Mouse (Mus musculus) stomach, postnatal 0 days (tissue): ENCODE measurements around the gene Magee1. TPM values are rescaled to one million over a fixed set of nuclear protein-coding genes. Genes with fewer than 3 reads are reported as not detected.
"Not testable (repeated sequence)": the region's sequence is repeated elsewhere in the genome, so short reads cannot be mapped to it uniquely, and the experiment has no call there.

Source experiments
- ATAC-seq: fragments of 200-750 bp; cut with Nextera tagmentation; 2 replicates; pipeline ENCODE4 v1.8.0; 2017; ENCODE audit not compliant: low FRiP score, low TSS enrichment
- DNase-seq: peaks from one replicate; pipeline ENCODE4 v3.0.0-alpha.2; 2016; ENCODE audit warnings: low spot score
- H3K27ac ChIP-seq: fragments of 300-500 bp; sonication (generic); replicated peaks from 2 replicates; pipeline ENCODE4 v1.5.1; 2014; ENCODE audit warnings: mild to moderate bottlenecking, control low read depth
- H3K27me3 ChIP-seq: fragments of 300-500 bp; sonication (generic); 2 replicates; pipeline ENCODE4 v1.6.1; 2014; ENCODE audit warnings: low read length; ENCODE audit not compliant: control insufficient read depth, insufficient read depth
- H3K36me3 ChIP-seq: fragments of 300-500 bp; sonication (generic); 2 replicates; pipeline ENCODE4 v1.6.1; 2014; ENCODE audit warnings: low read length, mixed read lengths; ENCODE audit not compliant: control insufficient read depth, insufficient read depth
- H3K4me1 ChIP-seq: fragments of 300-500 bp; sonication (generic); replicated peaks from 2 replicates; pipeline ENCODE4 v1.6.1; 2014; ENCODE audit warnings: antibody characterized with exemption; ENCODE audit not compliant: control insufficient read depth, insufficient read depth
- H3K4me2 ChIP-seq: fragments of 300-500 bp; sonication (generic); replicated peaks from 2 replicates; pipeline ENCODE4 v1.6.1; 2014; ENCODE audit warnings: low read depth, mild to moderate bottlenecking, control low read depth, moderate library complexity
- H3K4me3 ChIP-seq: fragments of 300-500 bp; sonication (generic); 2 replicates; pipeline ENCODE4 v1.5.1; 2014; ENCODE audit warnings: low read depth, low read length, control low read depth
- H3K9ac ChIP-seq: fragments of 300-500 bp; sonication (generic); 2 replicates; pipeline ENCODE4 v1.6.1; 2014; ENCODE audit warnings: mild to moderate bottlenecking, low read length, control low read depth, mixed read lengths
- H3K9me3 ChIP-seq: fragments of 300-500 bp; sonication (generic); 2 replicates; pipeline ENCODE4 v1.6.1; 2016; ENCODE audit warnings: low read length; ENCODE audit not compliant: control insufficient read depth
- CTCF ChIP-seq: IDR thresholded peaks from 2 replicates; pipeline ENCODE4 v1.5.1; 2016; ENCODE audit warnings: antibody characterized with exemption, low read depth, mild to moderate bottlenecking, moderate library complexity
- EP300 ChIP-seq: optimal IDR thresholded peaks from 2 replicates; pipeline ENCODE3; 2016; ENCODE audit warnings: antibody characterized with exemption
- WGBS: fragments of 180-500 bp; shearing (Covaris S2); extraction: QIAGEN DNeasy Blood & Tissue Kit; methylation state at CpG from one replicate; pipeline ENCODE4 v1.1.7; 2014; 5-methylcytosine and 5-hydroxymethylcytosine counted together
- polyA plus RNA-seq: library from polyadenylated mRNA; unstranded; fragments of >200 nt; fragmentation: Nextera tagmentation; extraction: Ambion mirVana; gene quantifications from 2 replicates; pipeline ENCODE4 v1.2.1, GENCODE M21; 2015

Magee1 gene
- polyA plus RNA-seq, 1 experiment from 2014 or later = 10.3 TPM

- TF ChIP-seq EP300 (no peak), CTCF (no peak)
- Histone ChIP-seq H3K9me3 (no peaks in the 10 kb centered on the region), H3K27ac (no peak overlapping the region), H3K27me3 (no peaks in the 10 kb centered on the region), H3K4me2 (no peak overlapping the region), H3K36me3 (no peaks in the 10 kb centered on the region), H3K9ac (no peak overlapping the region), H3K4me3 (no peak overlapping the region), H3K4me1 (no peaks in the 10 kb centered on the region)
- no peak for DNase-seq
- no peak for ATAC-seq
- 71% methylated on average over 2 of the region's 2 CpGs for WGBS
These were observed 5.2 kb upstream of the Magee1 start for GRCm38 (mm10) chrX:105114994-105115393.

GRCm38 (mm10) chrX:105121227-105121865 lies 1.2 kb downstream of the Magee1 start:
- no peaks in the 10 kb centered on the region for H3K36me3 ChIP-seq
- peak overlapping the region; percentile 53 for H3K4me3 ChIP-seq
- ATAC-seq = peak; percentile 69

GRCm38 (mm10) chrX:105124903-105125302 lies 4.7 kb downstream of the Magee1 start:
- TF ChIP-seq CTCF (peak; percentile 56), EP300 (no peak)
- DNase-seq (no peak), ATAC-seq (no peak)
- H3K4me3 ChIP-seq = no peak overlapping the region
- H3K27ac ChIP-seq = no peak overlapping the region
- H3K4me2 ChIP-seq = no peak overlapping the region
- H3K9ac ChIP-seq = no peak overlapping the region
- 17% methylated on average over 2 of the region's 3 CpGs for WGBS
- no peaks in the 10 kb centered on the region for H3K36me3 ChIP-seq
- no peaks in the 10 kb centered on the region for H3K27me3 ChIP-seq
- H3K4me1 ChIP-seq = no peaks in the 10 kb centered on the region
- no peaks in the 10 kb centered on the region for H3K9me3 ChIP-seq

More at GRCm38 (mm10) chrX:105121227-105121865, 1.2 kb downstream of the Magee1 start:
- peak; percentile 62 for DNase-seq
- Histone ChIP-seq H3K27me3 (no peaks in the 10 kb centered on the region), H3K4me2 (peak overlapping the region; percentile 68), H3K27ac (no peak overlapping the region), H3K4me1 (no peaks in the 10 kb centered on the region), H3K9me3 (no peaks in the 10 kb centered on the region), H3K9ac (peak overlapping the region; percentile 53)
- 13% methylated on average over 37 of the region's 38 CpGs for WGBS
- TF ChIP-seq EP300 (no peak), CTCF (peak; percentile 65)

GRCm38 (mm10) chrX:105151872-105152461 lies 31.8 kb downstream of the Magee1 start:
- Histone ChIP-seq H3K4me3 (no peak overlapping the region), H3K9me3 (no peaks in the 10 kb centered on the region), H3K27me3 (no peaks in the 10 kb centered on the region), H3K4me2 (no peak overlapping the region), H3K4me1 (no peaks in the 10 kb centered on the region), H3K27ac (no peak overlapping the region), H3K36me3 (no peaks in the 10 kb centered on the region), H3K9ac (no peak overlapping the region)
- no peak for ATAC-seq
- DNase-seq = no peak
- TF ChIP-seq CTCF (no peak), EP300 (no peak)
- 45% methylated on average over 13 of the region's 26 CpGs for WGBS

- not testable (repeated sequence) for H3K9me3 ChIP-seq, H3K4me2 ChIP-seq, DNase-seq, H3K36me3 ChIP-seq, H3K9ac ChIP-seq, H3K27ac ChIP-seq, H3K4me3 ChIP-seq, H3K27me3 ChIP-seq, ATAC-seq, H3K4me1 ChIP-seq
- WGBS = 80% methylated on average over 6 of the region's 6 CpGs
These were observed 44.8 kb downstream of the Magee1 start for GRCm38 (mm10) chrX:105165007-105165406.

GRCm38 (mm10) chrX:105167217-105167616 lies 47.0 kb downstream of the Magee1 start:
- Histone ChIP-seq H3K9me3 (no peaks in the 10 kb centered on the region), H3K27me3 (no peaks in the 10 kb centered on the region), H3K9ac (no peak overlapping the region), H3K36me3 (no peaks in the 10 kb centered on the region), H3K27ac (no peak overlapping the region), H3K4me3 (no peak overlapping the region), H3K4me1 (no peaks in the 10 kb centered on the region), H3K4me2 (no peak overlapping the region)
- ATAC-seq (no peak), DNase-seq (no peak)
- WGBS = 59% methylated on average over 2 of the region's 2 CpGs
- TF ChIP-seq CTCF (peak; percentile 64), EP300 (no peak)

Other genes with a start within 250 kb of the Magee1 start
- 35.8 and 40.3 TPM in 2 replicates for gene Pbdc1, start 40.6 kb upstream of the Magee1 start, polyA plus RNA-seq